Mouse (Mus musculus): ENCODE measurements around the gene Fkbpl.

Gene Fkbpl

DNA sequence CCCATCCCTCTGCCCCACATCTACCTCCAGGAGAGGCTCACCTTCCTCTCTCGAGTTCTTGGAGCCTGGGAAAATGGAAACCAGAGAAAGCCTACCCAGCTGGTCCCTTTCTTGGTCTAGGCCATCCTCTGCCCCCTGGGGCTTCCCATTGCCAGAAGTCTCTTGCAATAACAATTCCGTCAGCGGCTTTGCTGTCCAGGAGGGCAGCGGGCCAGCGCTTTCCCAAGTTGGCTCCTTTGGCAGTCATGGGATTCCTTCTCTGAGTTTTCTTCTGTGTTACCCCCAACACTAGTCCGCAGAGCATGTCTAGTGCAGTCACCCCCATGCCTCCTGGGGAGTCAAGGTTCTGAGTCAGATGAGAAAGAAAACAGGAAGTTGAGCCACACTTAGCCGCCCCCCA lies 48.3 kb downstream of the Fkbpl start:
- DNase-seq (ENCODE audit: low read depth, low spot score) = no peak
